Mouse (Mus musculus) G1E (cell line): ENCODE results near the gene Mtus2. TPM values are rescaled to one million over a fixed set of nuclear protein-coding genes. Genes with fewer than 3 reads are reported as not detected.

ENCODE experiments used
- ATAC-seq: 2 replicates; pipeline ENCODE4 v1.8.0; 2016; ENCODE audit warnings: mild to moderate bottlenecking; ENCODE audit not compliant: insufficient number of reproducible peaks, poor library complexity, low FRiP score, severe bottlenecking; ENCODE audit errors: extremely low read depth
- DNase-seq: peaks from one replicate; pipeline ENCODE4 v3.0.0; 2012; ENCODE audit warnings: low spot score
- H3K27me3 ChIP-seq: 2 replicates; pipeline ENCODE4 v1.6.1; 2012; ENCODE audit warnings: mild to moderate bottlenecking, low read length, inconsistent platforms; ENCODE audit not compliant: insufficient read depth
- H3K36me3 ChIP-seq: replicated peaks from 2 replicates; pipeline ENCODE3; 2012; ENCODE audit warnings: mild to moderate bottlenecking, inconsistent platforms
- H3K4me1 ChIP-seq: 2 replicates; pipeline ENCODE4 v1.6.1; 2012; ENCODE audit warnings: low read depth, low read length, inconsistent platforms, mixed read lengths; ENCODE audit not compliant: insufficient read depth
- H3K4me3 ChIP-seq: 2 replicates; pipeline ENCODE4 v1.5.1; 2012; ENCODE audit warnings: low read depth, mild to moderate bottlenecking, inconsistent platforms, low read length, moderate library complexity, mixed read lengths
- H3K9me3 ChIP-seq: replicated peaks from 2 replicates; pipeline ENCODE4 v1.6.1; 2012; ENCODE audit warnings: inconsistent platforms
- CTCF ChIP-seq: IDR thresholded peaks from 2 replicates; pipeline ENCODE4 v1.5.1; 2012; ENCODE audit warnings: low read depth, low read length, inconsistent platforms, mixed read lengths
- GATA1 ChIP-seq: IDR thresholded peaks from 2 replicates; pipeline ENCODE4 v1.6.1; 2012; ENCODE audit warnings: borderline replicate concordance, low read length, inconsistent platforms, mixed read lengths
- GATA2 ChIP-seq: IDR thresholded peaks from 2 replicates; pipeline ENCODE4 v1.6.1; 2012; ENCODE audit warnings: low read depth, low read length, inconsistent platforms, borderline replicate concordance
- POLR2AphosphoS5 ChIP-seq: IDR thresholded peaks from 2 replicates; pipeline ENCODE4 v1.6.1; 2012; ENCODE audit warnings: low read depth, low read length, inconsistent platforms; ENCODE audit not compliant: insufficient replicate concordance
- TAL1 ChIP-seq: conservative IDR thresholded peaks from 2 replicates; pipeline ENCODE4 v1.6.1; 2012; ENCODE audit warnings: low read depth, low read length, inconsistent platforms, mixed read lengths
- polyA plus RNA-seq: library from polyadenylated mRNA; stranded (reverse); fragments of >175 nt; gene quantifications from 2 replicates; pipeline ENCODE4 v1.2.3, GENCODE M21; 2012
- total RNA-seq, 2 experiments: library from RNA; stranded (forward) in 1 of 2; stranded (reverse) in 1 of 2; fragments of 200-1000 nt in 1 of 2; fragments of >200 nt in 1 of 2; fragmentation: Nextera tagmentation in 1 of 2; gene quantifications; 2 replicates each; pipeline ENCODE4 v1.2.3; 2014 to 2017

The Mtus2 gene
- total and polyA plus RNA-seq, 3 experiments, result 1.1 TPM; not detected in 2

DNA sequence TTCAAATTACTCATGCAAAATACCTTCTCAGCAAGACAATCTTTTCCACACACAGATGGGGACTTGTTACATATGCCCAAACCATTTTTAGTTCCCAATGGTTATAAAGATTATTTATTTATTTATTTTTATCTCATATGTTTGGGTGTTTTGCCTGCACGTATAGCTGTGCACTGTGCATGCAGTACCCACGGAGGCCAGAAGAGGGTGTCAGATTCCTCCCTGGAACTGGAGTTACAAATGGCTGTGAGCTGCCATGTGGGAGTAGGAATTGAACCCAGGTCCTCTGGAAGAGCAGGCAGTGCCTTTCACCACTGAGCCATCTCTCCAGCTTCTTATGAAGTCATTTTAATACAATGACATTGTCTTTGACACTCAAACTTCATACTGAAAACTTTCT, 7.7 kb downstream of the Mtus2 start:
- no peaks in the 10 kb centered on the region for H3K4me1 ChIP-seq
- ATAC-seq (no peak), DNase-seq (no peak)
- H3K36me3 ChIP-seq, result no peaks in the 10 kb centered on the region
- no peaks in the 10 kb centered on the region for H3K27me3 ChIP-seq
- no peak for TF ChIP-seq CTCF
- TF ChIP-seq GATA1, result no peak
- TF ChIP-seq POLR2AphosphoS5, result no peak
- TF ChIP-seq GATA2, result no peak
- TF ChIP-seq TAL1, result no peak
- peaks cover 9% of the 10 kb centered on the region for H3K9me3 ChIP-seq
- no peak overlapping the region for H3K4me3 ChIP-seq

DNA sequence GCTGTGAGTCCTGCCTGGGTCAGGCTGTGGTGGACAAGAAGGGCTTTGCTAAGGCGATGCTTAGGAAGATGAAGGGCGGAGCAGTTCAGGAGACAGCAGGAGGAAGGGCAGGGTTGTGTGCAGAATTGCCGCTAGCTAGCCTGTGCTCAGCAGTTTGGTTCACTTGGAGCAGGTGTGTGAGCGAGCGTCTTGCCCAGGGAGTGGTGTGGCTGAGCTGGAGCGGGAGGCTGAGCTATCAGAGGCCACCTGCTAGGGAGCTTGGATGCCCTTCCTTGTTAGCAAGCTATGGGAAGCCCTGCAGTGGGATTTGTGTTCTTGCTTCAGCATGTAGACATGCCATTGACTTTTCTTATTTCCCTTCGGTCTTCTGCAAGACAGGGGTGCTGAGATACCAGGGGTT, 9.5 kb downstream of the Mtus2 start:
- no peak for ATAC-seq
- no peak for DNase-seq
- Histone ChIP-seq H3K4me3 (no peak overlapping the region), H3K27me3 (no peaks in the 10 kb centered on the region), H3K36me3 (no peaks in the 10 kb centered on the region), H3K4me1 (no peaks in the 10 kb centered on the region), H3K9me3 (peaks cover 9% of the 10 kb centered on the region)
- no peak for TF ChIP-seq POLR2AphosphoS5

GRCm38 (mm10) chr5:147969566-147969965, 12.4 kb downstream of the Mtus2 start:
- H3K9me3 ChIP-seq, result peaks cover 13% of the 10 kb centered on the region
- no peaks in the 10 kb centered on the region for H3K4me1 ChIP-seq
- TF ChIP-seq GATA1, result no peak
- TF ChIP-seq CTCF, result no peak
- no peak for TF ChIP-seq POLR2AphosphoS5
- no peak overlapping the region for H3K4me3 ChIP-seq
- no peaks in the 10 kb centered on the region for H3K27me3 ChIP-seq
- no peaks in the 10 kb centered on the region for H3K36me3 ChIP-seq
- DNase-seq, result no peak
- no peak for ATAC-seq

DNA sequence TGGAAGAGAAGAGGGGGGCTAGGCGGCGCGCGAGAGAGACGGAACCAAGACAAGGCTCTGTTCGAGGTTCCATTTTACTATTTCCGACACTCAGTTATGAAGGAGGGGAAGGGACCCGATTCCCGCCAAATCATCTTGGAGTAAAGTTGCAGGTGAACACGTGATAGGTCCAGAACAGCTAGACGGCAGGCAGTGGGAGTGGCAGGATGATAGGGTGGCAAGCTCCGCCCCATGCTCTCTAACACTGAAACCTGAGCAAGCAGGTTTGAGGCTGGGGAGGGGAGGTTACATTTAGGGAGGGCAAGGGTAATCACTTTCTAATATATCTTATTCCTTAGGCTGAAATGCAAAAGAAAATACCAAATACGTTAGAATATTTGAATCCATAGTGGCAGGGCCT, 18.9 kb downstream of the Mtus2 start:
- Histone ChIP-seq H3K4me3 (no peak overlapping the region), H3K9me3 (peaks cover 25% of the 10 kb centered on the region), H3K4me1 (no peaks in the 10 kb centered on the region), H3K36me3 (no peaks in the 10 kb centered on the region), H3K27me3 (no peaks in the 10 kb centered on the region)
- ATAC-seq (no peak), DNase-seq (no peak)
- TF ChIP-seq POLR2AphosphoS5 (no peak), TAL1 (no peak), GATA2 (no peak), CTCF (no peak)

GRCm38 (mm10) chr5:147980606-147981005, 23.5 kb downstream of the Mtus2 start:
- Histone ChIP-seq H3K9me3 (peaks cover 29% of the 10 kb centered on the region), H3K27me3 (no peaks in the 10 kb centered on the region), H3K36me3 (no peaks in the 10 kb centered on the region), H3K4me3 (no peak overlapping the region), H3K4me1 (no peaks in the 10 kb centered on the region)
- DNase-seq, result no peak
- TF ChIP-seq CTCF (no peak), GATA1 (no peak), POLR2AphosphoS5 (no peak), GATA2 (no peak), TAL1 (no peak)
- ATAC-seq, result no peak

DNA sequence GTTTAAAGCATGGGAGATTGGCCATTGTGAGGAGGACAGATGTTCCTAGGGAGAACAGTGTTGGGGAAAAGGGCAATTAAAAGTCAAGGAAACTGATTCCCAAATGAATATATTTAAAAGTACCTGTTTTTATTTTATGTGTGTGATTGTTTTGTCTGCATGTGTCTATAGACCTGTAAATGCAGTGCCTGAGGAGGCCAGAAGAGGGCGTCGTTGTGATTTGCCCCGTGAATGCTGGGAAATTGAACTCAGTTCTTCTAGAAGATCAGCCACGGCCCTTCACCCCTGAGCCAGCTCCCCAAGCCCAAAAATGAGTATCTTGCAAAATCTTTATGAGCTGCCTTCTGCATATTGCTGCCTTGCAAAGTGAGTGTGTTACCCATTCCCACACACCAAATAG, 33.2 kb downstream of the Mtus2 start:
- TF ChIP-seq GATA1, result no peak
- TF ChIP-seq TAL1, result no peak
- no peak for TF ChIP-seq GATA2
- no peak for TF ChIP-seq POLR2AphosphoS5
- TF ChIP-seq CTCF, result no peak
- ATAC-seq (no peak), DNase-seq (no peak)
- no peaks in the 10 kb centered on the region for H3K4me1 ChIP-seq
- no peaks in the 10 kb centered on the region for H3K36me3 ChIP-seq
- H3K4me3 ChIP-seq, result no peak overlapping the region
- H3K27me3 ChIP-seq, result no peaks in the 10 kb centered on the region
- peaks cover 26% of the 10 kb centered on the region for H3K9me3 ChIP-seq

GRCm38 (mm10) chr5:147990775-147991174, 33.7 kb downstream of the Mtus2 start:
- DNase-seq (no peak), ATAC-seq (no peak)
- H3K4me1 ChIP-seq, result no peaks in the 10 kb centered on the region
- no peaks in the 10 kb centered on the region for H3K27me3 ChIP-seq
- H3K4me3 ChIP-seq, result no peak overlapping the region
- TF ChIP-seq CTCF, result no peak
- TF ChIP-seq GATA1, result no peak
- TF ChIP-seq GATA2, result no peak
- no peak for TF ChIP-seq POLR2AphosphoS5
- TF ChIP-seq TAL1, result no peak
- peaks cover 27% of the 10 kb centered on the region for H3K9me3 ChIP-seq
- H3K36me3 ChIP-seq, result no peaks in the 10 kb centered on the region
